Mouse (Mus musculus) adrenal gland, adult (tissue): ENCODE results near the gene Rhof.
"Not testable (repeated sequence)": the region's sequence is repeated elsewhere in the genome, so short reads cannot be mapped to it uniquely, and the experiment has no call there.

Source experiments
- DNase-seq, 2 experiments: peaks; one replicate each; pipeline ENCODE4 v3.0.0; 2022 to 2023; ENCODE audit warnings: low spot score in 1 of 2; ENCODE audit not compliant: inconsistent age in 2 of 2

Gene Rhof

DNA sequence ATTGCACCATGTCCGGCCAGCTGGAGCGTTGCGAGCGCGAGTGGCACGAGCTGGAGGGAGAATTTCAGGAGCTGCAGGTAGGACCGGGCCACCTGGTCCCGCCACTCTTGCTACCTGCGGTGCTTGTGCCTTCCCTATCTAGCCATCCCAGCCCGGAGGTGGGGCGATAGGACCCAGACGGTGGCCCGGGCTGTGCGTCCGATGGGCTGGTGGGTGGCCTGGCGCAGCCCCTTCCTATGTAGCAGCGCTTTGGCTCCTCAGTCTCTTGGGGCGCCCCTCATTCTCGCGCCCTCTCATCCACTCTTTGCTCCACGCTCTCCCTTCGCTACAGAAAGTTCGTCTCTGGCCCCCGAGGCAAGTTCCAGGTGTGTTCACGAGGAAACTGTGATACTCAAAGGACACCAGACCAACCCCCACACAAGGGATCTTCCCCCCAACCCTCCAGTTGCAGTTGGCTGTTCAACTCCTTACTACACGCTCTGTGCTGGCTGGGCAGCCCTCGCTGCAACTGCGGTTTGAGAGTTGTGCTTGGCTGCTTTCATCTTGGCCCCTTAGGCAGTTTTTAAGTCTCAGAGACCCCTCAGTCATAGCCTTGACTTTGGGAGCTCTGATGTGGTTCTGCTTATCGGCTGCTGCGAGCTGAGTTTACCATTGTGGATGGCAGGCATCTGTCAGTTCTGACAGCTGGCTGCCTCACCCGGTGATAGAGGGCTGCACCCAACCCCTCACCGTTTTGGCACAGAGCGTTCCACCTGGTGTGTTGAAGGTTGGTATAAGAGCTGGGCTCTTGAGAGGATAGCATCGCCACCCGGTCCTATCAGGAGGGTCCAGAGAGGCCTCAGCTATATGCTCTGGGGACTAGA, 55.8 kb downstream of the Rhof start:
- peak in 1 of 2 experiments; percentile 38 for DNase-seq

DNA sequence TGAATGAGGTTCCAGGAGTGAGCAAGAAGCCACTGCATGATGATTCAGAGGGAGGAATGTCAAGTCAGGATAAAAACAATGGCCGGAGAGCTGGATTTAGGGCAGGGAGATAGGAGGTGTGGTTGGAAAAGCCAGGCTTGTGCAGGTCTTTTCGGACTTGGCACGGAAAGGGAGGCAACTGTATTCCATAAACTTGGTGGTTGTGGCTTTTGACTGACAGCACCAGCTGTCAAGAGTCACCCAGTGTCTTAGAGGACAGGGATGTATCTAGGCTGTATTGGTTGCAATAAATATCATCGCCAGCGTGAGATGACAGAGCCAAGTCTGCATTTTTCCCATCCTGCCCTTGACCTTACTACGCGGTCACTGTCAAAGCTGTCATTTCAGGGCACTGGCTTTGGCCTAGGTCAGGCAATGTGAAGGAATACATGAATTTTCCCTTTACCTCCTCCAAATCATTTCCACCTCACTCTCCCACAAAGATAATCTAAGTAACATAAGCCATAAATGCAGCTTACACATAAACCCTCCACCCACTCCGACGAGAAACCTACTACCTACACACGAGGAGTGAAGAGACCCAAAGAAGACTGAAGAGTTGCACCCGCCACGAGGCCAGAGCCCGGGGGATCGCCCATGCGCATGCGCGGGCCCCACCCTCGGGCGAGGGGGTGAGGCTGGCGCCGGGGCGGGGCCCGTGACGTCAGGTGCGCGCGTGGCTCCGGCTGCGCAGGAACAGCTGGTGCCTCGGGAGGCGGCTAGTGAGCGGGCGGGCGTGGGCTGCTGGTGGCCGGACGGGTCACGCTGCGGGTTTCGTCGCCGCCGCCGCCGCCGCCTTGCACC, 56.7 kb downstream of the Rhof start:
- peak; percentile 96 to 97 for DNase-seq

- no peak for DNase-seq
These were observed 63.8 kb downstream of the Rhof start for GRCm38 (mm10) chr5:123068714-123069113.

DNA sequence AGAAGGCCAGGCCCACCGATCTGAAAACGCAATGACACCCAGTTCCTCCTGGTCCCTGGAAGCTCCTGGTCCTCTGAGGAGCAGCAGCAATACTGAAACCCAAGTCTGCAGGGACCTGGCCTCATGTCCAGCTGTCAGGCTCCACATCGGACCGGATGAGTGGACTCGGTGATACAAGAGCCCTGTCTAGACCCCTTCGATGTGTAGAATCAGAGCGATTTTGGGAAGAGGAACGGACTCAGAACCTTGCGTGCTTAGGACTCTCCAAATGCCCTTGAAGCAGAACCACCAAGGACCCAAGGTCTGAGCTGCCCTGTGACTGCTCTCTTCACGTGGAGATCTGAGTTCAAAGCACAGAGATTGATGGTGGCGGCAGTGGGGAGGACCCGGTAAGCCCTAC, 64.4 kb downstream of the Rhof start, which contains the start of gene Tmem120b:
TSS of gene Tmem120b (plus strand) at position 301 of the 400 bp plus-strand sequence.
- DNase-seq, result peak in 1 of 2 experiments; percentile 50

- peak in 1 of 2 experiments; percentile 56 for DNase-seq
These were observed 65.0 kb downstream of the Rhof start for GRCm38 (mm10) chr5:123067395-123067995.

- DNase-seq, result peak; percentile 29 to 85
These were observed 68.3 kb downstream of the Rhof start for GRCm38 (mm10) chr5:123064207-123064606.

DNA sequence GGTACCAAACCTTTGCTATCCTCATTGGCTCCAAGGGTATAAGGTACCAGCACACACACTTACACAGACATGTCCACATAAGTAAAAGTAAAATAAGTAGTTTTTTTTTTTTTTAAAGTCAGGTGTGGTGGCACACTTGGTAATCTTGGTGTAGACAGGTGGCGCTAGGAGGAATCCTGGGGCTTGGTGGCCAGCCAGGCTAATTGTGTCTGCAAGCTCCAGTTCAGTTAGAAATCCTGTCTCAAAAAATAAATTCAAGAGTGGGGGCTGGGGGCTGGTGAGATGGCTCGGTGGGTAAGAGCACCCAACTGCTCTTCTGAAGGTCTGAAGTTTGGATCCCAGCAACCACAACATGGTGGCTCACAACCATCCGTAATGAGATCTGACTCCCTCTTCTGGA, 69.4 kb downstream of the Rhof start:
- DNase-seq, result no peak

GRCm38 (mm10) chr5:123061402-123061749, 71.1 kb downstream of the Rhof start:
- not testable (repeated sequence) for DNase-seq

DNA sequence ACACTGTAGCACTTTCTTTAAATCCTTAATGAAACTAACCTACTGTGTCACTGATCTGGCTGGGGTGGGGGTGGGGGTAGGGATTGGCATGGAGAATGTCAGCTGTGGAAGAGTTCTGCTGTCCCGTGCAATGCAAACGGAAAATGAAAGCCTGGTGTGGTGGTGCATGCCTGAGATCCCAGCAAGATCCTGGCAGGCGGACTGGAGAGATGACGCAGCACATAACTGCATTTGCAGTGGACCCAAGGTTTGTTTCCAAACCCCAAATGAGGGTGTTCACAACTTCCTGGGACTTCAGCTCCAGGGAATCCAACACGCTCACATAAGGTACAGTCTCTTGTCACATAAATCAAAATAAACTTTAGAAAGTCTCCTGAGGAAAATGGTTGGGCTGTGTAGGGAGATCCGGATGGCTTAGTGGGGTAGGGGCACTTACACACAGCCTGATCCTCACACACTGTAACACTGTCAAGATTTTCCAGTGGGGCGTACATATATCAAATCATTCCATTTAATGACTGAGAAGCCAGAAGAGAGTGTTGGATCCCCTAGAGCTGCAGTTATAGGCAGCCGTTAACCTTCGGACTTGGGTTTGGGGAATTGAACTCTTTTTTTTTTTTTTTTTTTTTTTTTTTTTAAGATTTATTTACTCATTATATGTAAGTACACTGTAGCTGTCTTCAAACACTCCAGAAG, 71.6 kb downstream of the Rhof start:
- no peak for DNase-seq

- DNase-seq, result peak; percentile 46 to 79
These were observed 72.6 kb downstream of the Rhof start for GRCm38 (mm10) chr5:123059757-123060520.

- peak in 1 of 2 experiments; percentile 23 for DNase-seq
These were observed 74.0 kb downstream of the Rhof start for GRCm38 (mm10) chr5:123058251-123059102.

DNA sequence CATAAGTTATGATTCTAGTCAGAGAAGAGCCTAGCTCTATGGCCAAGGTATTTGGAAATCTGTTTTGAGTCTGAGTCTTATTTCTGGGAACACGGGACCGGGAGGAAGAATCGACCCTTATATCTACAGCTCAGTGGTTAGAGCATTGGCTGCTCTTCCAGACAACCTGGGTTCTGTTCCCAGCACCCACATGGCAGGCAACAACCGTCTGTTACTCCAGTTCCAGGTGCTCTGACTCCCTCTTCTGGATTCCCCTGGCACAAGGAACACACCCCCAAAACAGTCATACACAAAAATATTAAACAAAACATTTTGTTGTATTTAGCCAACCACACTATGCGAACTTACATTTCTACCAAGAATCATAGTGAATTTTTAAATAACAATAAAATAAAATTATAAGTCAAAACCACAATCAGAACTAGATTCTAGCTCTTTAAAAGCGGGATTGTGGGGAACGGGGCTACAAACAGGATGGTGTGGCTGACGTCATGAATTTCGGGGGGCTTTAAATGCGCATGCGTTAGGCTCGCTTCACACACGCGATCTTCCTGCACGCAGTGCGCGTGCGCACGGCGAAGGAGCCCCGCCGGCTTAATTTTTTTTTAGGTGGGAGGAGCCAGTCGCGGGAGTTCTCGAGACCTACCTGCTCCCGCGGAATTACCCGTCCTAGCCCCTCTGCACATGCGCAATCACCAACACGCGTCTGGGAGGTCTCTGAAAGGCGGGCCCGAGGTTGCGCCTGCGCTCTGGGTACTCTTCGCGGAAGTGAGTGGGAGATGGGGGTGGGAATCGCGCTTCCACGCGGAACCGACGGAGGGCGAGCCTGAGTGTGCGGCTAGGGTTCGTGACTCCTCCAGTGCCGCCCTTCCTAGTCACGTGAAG, 74.9 kb downstream of the Rhof start:
- DNase-seq, result peak; percentile 100
